Mouse (Mus musculus): ENCODE data around the gene Gramd4.
A peak's percentile ranks its signal among the peaks of the same experiment; 100 is the strongest.
"Not testable (repeated sequence)": the region's sequence is repeated elsewhere in the genome, so short reads cannot be mapped to it uniquely, and the experiment has no call there.

Gramd4 gene

DNA sequence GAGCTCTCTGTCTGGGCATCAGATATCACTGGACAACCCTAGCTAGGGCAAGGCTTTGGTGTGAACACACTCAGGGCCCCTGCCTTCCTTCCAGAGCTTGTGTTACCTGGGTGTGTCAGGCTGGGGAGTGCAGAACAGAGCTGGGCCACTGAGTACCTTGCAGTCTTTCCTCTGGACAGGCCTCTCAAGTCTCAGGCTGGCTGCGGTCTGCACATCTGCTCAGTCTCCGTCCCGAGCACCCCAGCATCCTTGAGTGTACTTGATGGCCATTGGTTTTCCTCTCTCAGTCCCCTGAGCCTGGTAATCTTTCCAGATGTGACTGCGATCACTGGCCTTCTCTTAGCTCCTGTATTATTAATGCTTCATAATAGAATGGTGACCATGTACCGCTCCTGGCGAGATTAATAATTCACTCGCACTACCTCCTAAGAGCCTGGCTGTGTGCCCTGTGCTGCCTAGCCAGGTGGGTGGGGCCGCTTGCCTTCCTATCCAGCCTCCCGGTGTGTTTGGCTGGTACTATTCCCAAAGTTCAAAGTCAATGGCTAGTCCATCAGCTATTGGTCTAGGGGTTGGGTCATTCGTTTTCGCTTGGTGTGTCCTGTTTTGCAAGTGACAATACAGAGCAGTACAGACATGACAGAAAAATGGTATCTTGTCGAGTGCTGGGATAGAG is 34.6 kb downstream of the Gramd4 start:
- peak; percentile 86 for DNase-seq

DNA sequence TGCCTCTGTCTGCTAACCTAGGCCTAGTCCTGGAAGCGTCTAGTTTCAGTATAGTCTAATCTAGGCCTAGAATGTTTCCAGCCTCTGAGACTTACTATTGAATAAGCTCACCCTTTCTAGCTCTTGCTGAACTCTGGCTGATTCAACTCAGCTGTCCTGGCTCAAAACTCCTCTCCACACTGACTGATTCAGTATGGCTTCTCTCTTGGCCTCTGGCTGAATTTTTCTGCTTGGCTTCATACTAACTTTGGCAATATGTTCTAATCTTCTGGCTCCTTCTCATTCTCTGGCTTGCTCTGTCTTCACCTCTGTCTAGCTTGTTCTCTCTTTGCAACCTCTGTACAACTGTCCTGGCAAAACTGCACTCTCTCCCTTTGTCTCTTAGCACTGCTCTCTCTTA is 35.7 kb downstream of the Gramd4 start:
- peak; percentile 57 for DNase-seq

DNA sequence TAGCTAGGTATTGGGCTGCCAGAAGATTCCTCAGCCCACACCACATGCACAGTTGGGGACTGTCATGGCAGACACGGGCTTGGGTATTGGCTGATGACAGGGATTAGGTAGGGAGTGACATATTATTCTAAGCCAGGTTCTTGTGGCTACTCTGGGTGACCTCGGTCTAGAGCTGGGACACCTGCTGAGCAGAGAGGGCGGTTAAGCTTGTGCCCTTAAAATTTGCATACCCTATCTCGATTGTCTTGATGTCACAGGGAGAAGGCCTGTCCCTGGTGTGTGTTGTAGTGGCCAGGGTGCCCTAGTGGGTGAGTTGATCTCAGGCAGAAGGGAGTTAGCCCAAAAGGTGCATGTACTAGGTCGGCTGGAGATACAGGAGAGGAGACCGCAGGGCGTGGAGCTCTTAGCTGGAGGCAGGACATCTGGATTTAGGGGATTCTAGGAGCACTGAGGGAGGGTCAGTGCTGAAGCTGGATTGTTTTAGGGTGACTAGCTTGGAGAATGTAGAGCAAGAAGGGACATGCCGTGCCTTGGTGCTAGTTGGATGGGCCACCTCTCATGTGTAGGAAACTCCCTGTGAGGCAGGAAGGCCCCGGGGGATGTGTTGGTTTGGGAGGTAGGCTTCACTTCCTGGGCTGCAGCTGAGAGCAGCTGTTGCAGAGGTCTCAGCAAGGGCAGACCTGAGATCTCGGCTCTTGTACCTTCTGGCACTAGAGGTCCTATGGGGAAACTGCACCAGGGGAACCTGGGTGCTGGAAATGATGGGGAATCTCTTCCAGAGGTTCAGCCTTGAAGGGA is 37.0 kb downstream of the Gramd4 start:
- DNase-seq: peak; percentile 43

GRCm38 (mm10) chr15:86095722-86096603 is 38.5 kb downstream of the Gramd4 start:
- DNase-seq: peak; percentile 63

- not testable (repeated sequence) for DNase-seq
Measured at GRCm38 (mm10) chr15:86096604-86097020, 39.1 kb downstream of the Gramd4 start.

DNA sequence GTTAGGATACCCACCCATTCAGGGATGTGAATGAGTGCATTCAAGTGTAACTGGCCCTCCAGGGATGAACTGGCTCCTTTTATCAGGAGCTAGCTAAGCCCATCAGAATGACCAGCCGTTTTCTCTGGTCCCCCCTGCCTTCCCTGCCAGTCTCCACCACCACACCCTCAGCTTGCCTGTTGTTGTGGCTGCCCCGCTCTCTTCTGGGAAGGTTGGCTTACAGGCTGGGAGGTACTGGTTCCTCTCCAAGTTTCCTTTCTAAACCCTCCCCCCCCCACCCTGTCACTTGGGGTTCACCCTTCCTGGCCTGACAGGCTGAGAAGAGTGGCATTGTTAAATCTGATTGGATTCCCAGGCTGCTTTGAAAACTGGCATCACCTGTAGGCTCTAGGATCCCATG is 40.4 kb downstream of the Gramd4 start:
- no peak for DNase-seq

GRCm38 (mm10) chr15:86101585-86101984 is 44.1 kb downstream of the Gramd4 start:
- DNase-seq: no peak

GRCm38 (mm10) chr15:86102308-86102707 is 44.8 kb downstream of the Gramd4 start:
- no peak for DNase-seq

DNA sequence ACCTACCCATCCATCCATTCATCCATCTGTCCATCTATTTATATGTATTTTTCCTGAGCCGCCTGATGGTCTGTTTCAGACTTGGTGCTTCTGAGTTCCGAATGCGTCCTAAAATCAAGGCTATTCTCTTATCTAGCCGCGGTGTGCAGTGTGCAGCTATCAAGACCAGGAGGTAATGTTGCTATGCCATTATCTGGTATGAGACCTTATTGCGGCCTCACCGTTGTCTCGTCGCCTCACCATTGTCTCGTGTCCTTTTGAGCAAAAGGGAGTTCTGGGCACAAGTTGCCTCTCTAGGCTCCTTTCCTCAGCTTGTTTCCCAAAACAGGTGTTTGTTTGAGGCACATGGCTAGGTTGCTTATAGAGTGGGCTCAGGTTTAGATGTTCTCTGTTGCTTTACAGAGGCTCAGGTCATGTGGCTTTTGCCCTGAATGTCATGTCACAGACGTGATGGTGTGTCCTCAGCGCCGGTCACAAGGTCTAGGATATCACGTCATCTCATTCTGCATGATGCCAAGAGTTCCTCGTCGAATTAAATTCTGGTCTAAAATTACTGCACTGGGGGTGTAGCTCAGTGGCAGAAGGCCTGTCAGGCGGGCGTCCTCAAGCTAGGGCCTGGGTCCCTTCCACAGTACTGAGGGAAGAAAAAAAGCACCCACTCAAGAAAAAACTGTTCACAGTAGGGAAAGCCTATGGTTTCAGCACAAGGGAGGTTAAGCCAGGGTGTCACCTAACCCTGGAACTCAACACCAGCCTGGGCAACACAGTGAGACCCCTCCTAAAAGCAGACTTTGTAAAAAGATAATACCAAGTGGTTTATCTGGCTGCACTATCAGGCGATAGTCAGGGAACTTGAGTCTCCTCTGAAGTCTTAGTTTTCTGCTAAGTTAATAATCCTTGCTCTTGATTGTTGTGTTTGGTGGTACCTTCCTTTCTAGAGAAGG is 47.2 kb downstream of the Gramd4 start:
- no peak for DNase-seq

- no peak for DNase-seq
Measured at GRCm38 (mm10) chr15:86105345-86105697, 47.8 kb downstream of the Gramd4 start.

- no peak for DNase-seq
Measured at GRCm38 (mm10) chr15:86105751-86106150, 48.3 kb downstream of the Gramd4 start.

DNA sequence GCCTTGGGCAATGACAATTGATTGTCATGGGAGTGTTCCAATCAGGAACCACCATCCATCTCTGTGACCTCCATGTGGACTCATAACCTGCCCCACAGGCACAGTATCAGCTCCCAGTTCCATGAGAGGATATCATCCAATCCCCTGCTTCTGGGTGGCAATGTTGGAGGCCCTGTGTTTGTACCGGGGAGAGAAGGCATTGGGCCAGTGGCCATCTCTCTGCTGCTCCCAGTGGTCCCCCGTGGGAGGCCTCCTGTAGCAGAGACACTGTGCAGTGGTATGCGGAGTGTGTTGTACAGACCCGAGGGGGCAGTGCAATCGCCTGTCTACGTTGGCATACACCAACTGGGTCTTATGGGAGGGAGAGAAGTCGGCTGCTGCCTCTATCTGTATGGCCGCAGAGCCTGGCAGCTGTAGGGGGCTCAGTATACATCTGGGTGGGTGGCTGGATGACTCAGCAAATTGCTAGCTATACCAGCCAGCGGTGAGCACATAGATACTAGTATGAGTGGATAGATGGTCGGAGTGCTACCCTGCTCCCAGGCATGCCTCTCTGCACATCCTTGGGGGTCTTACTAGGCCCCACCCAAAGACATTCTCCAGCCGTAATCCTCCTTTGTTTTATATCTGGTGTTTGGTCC is 50.5 kb downstream of the Gramd4 start:
- no peak for DNase-seq

DNA sequence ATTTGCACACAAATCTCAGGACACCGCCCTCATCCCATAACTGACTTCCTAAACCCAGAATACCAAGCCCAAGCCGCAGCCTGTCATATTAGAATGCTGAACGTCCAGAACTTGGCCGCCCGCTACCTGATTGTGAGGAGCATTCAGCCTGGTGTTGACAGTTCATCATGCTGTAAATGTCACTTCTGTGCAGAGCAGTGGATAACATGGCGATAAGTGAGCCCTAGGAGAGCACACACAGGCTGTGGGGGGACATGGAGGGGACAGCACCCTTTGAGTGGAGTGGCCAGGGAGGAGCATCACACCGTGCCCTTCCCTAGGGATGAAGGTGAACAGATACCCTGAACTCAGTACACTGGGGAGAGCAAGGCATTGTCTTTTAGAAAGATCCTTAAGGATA is 51.8 kb downstream of the Gramd4 start:
- DNase-seq: no peak

DNA sequence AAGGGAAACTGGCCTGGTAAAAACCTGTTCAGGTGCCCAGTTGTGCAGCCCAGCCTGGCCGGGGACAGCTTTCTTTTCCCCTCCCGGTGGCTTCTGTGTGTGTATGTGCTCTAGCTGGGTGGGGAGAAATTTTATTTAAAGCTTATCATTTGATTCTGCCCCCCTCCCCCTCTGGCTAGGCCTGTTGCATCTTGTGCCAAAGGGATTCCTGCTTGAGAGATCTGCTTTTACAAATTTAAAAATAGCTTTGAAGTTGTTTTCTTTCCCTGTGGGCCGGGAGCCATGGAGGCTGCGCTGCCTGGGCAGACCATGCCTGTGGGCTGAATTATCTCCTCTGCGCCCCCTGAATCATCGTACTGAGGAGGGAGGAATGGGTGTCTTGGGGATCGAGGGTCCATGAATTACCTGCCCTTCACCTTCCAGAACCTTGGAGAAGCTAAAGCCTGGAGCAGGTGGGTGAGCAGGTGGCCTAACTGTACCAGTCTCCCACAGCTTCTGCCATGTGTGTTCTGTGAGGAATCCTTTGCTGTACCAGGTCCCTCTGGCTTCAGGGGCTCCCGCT is 52.2 kb downstream of the Gramd4 start:
- no peak for DNase-seq

- DNase-seq: no peak
Measured at GRCm38 (mm10) chr15:86110361-86111103, 53.0 kb downstream of the Gramd4 start.

DNA sequence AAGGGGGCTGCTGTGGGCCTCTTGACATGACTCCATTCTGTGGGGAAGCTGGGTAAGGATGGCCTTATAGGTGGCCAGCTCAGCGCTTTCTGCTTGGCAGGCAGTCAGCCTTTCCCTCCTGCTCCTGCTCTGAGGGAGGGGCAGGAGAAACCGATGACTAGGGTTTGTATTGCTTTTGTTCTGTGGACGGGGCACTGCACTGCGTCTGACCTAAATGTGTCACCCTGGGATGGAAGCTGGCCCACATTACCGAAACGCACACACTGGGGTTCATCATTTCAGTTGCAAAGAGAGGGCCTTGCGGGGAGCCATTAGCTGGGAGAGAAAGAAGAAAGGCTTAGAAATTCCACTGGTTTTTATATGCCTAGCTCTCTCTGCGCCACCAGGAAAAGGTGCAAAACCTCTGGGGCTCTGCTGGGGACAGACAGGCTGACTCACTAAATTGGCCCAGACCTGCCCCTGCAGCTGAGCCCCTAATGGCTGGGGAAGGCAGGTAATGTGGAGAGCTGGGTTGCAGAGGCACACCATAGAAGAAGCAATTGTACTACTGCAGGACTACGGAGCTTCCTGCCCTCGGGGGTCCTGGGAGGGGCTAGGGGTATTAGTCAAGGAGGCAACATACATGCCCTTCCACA is 55.3 kb downstream of the Gramd4 start:
- no peak for DNase-seq

DNA sequence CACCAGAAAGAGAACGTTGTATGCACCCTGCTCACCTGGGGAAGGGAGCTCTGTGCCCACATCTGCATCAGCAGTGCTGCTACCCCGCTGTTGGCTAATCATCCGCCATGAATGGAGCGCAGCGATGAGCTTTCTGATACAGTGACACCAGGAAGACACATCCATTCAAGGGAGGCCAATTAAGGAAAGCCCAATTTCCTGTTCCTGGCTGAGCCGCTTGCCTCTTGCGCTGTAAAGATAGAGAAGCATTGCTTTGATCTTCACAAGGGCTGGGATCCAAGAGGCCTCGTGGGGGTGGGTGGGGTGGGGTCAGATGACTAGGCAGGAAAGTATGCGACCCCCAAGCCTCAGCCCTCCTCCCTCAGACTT is 55.8 kb downstream of the Gramd4 start:
- no peak for DNase-seq

DNA sequence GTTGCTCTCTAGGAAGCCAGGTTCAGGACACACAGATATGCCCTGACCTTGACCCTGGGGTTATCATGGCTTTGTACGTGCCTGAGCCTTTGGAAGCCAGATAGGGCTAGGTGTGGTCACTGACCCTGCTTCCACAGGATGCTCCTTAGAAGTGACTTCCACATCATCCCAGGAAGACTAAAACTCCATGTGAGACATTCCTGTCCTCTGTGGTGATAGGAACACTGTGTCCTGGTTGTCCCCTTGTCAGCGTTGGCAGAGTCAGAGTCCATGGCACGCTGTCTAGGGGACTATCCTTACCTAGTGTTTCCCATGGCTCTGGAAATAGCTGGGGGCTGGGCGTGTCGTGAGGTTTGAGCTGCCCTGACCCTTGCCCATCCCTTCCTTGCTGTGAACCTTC is 58.9 kb downstream of the Gramd4 start:
- DNase-seq: no peak

GRCm38 (mm10) chr15:86117115-86118100 is 59.9 kb downstream of the Gramd4 start:
- peak; percentile 52 for DNase-seq

Measured in kidney, postnatal 10 days (tissue).